Mouse (Mus musculus) B cell, adult (primary cell): ENCODE data around the gene Mymk. TPM values are rescaled to one million over a fixed set of nuclear protein-coding genes. Genes with fewer than 3 reads are reported as not detected.

Source experiments
- total RNA-seq: library from RNA; stranded (reverse); gene quantifications from 4 replicates; pipeline ENCODE4 v1.2.4, GENCODE M21; 2023; ENCODE audit not compliant: inconsistent age

The Mymk gene
- not detected in 4 replicates for total RNA-seq

DNA sequence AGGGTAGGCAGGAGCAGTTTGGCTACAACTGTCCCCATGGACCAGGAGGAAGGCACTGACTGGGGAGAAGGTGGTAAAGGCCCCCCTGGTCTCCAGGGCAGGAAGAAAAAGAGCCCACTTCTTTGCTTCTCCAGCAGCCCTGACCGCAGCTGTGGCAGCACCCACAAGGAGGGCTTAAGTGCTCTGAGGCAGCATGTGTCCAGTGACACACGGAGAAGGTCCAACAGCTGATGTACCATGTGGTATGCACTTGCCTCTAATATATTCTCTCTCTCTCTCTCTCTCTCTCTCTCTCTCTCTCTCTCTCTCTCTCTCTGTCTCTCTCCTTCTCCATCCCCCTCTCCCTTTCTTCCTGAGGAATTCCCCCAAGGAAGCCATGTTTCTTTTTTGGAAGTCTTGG, at the start of gene Mymk:
Gene Mymk (minus strand): TSS at position 202 of the 400 bp plus-strand sequence.

DNA sequence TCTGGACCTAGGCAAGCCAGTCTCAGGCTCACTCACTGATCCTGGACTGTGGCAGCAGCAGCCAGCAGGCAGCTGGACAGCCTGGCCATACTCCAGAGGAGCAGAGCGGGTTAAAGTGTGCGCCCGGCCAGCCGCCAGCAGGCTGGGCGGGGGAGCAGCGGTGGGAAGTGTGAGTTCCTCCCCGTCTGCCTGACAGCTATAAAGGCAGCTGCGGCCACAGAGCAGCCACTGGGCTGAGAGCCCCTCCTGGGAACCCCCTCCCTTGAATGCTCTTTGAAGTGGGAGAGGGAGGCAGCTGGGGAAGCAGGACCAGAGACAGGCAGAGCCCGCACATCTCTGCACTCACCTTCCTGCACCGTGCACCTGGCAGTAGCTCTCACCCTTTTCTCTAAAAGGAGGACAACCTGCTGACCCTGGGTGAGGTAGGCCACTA, 7.2 kb upstream of the Mymk start, which contains the start of gene Adamtsl2:
Gene Adamtsl2 (plus strand): TSS at position 228 of the 433 bp plus-strand sequence.

GRCm38 (mm10) chr2:27027618-27028436, 44.2 kb downstream of the Mymk start, which contains the start of gene Slc2a6:
TSS of gene Slc2a6 (minus strand) at chr2:27027998.

Other genes starting within 250 kb of the Mymk start
- gene Abo, start 207.2 kb downstream of the Mymk start, total RNA-seq = not detected in 4 replicates
- 66.0 to 76.3 TPM (median 70.9 TPM) in 4 replicates for gene Surf6, start 169.3 kb downstream of the Mymk start, total RNA-seq
- 14.9 to 18.4 TPM (median 17.2 TPM) in 4 replicates for gene Med22, start 161.5 kb downstream of the Mymk start, total RNA-seq
- 716 to 763 TPM (median 757 TPM) in 4 replicates for gene Rpl7a, start 161.4 kb downstream of the Mymk start, total RNA-seq
- 45.9 to 55.5 TPM (median 50.3 TPM) in 4 replicates for gene Surf2, start 155.8 kb downstream of the Mymk start, total RNA-seq
- gene Surf1, start 155.6 kb downstream of the Mymk start, total RNA-seq = 55.8 to 77.5 TPM (median 60.0 TPM) in 4 replicates
- 58.8 to 67.2 TPM (median 62.0 TPM) in 4 replicates for gene Surf4, start 138.3 kb downstream of the Mymk start, total RNA-seq
- not detected in 4 replicates for gene Stkld1, start 138.1 kb downstream of the Mymk start, total RNA-seq
- gene Rexo4, start 107.8 kb downstream of the Mymk start, total RNA-seq = 56.8 to 74.9 TPM (median 67.4 TPM) in 4 replicates
- 0.16 TPM in 1 of 4 replicates, not detected in the others for gene Adamts13, start 98.8 kb downstream of the Mymk start, total RNA-seq
- 36.1 to 44.2 TPM (median 39.9 TPM) in 4 replicates for gene Cacfd1, start 62.3 kb downstream of the Mymk start, total RNA-seq
- gene Slc2a6, start 44.2 kb downstream of the Mymk start, total RNA-seq = 6.8 to 9.0 TPM (median 8.5 TPM) in 4 replicates
- gene Adamtsl2, start 7.2 kb upstream of the Mymk start, total RNA-seq = 1.6 to 5.0 TPM (median 3.4 TPM) in 4 replicates
- not detected in 4 replicates for gene Fam163b, start 70.3 kb upstream of the Mymk start, total RNA-seq
- gene Dbh, start 93.1 kb upstream of the Mymk start, total RNA-seq = not detected in 4 replicates
- gene Sardh, start 176.2 kb upstream of the Mymk start, total RNA-seq = not detected in 4 replicates